Mouse (Mus musculus) midbrain, embryonic 15.5 days (tissue): ENCODE measurements around the gene Thap8. TPM values are rescaled to one million over a fixed set of nuclear protein-coding genes. Genes with fewer than 3 reads are reported as not detected.

Experiments
- polyA plus RNA-seq: library from polyadenylated mRNA; unstranded; fragments of >200 nt; fragmentation: Nextera tagmentation; extraction: Ambion mirVana; gene quantifications from 2 replicates; pipeline ENCODE4 v1.2.1, GENCODE M21; 2015

The Thap8 gene
- polyA plus RNA-seq, 1 experiment from 2014 or later, result 1.5 TPM

Other genes starting within 250 kb of the Thap8 start
- gene Zfp14, start 228.7 kb upstream of the Thap8 start, polyA plus RNA-seq, result 12.0 and 13.7 TPM in 2 replicates
- 12.9 and 13.4 TPM in 2 replicates for gene Zfp82, start 207.2 kb upstream of the Thap8 start, polyA plus RNA-seq
- gene Gm26920, start 189.7 kb upstream of the Thap8 start, polyA plus RNA-seq, result 3.6 and 3.9 TPM in 2 replicates
- 18.9 and 19.8 TPM in 2 replicates for gene Zfp566, start 189.6 kb upstream of the Thap8 start, polyA plus RNA-seq
- gene Zfp260, start 185.3 kb upstream of the Thap8 start, polyA plus RNA-seq, result 81.9 and 83.5 TPM in 2 replicates
- gene Zfp382, start 158.2 kb upstream of the Thap8 start, polyA plus RNA-seq, result 23.4 and 24.9 TPM in 2 replicates
- 13.7 and 15.4 TPM in 2 replicates for gene Zfp146, start 110.3 kb upstream of the Thap8 start, polyA plus RNA-seq
- 6.5 and 6.8 TPM in 2 replicates for gene Cox7a1, start 96.0 kb upstream of the Thap8 start, polyA plus RNA-seq
- 69.8 and 81.5 TPM in 2 replicates for gene Capns1, start 81.3 kb upstream of the Thap8 start, polyA plus RNA-seq
- gene Polr2i, start 48.1 kb upstream of the Thap8 start, polyA plus RNA-seq, result 175 and 188 TPM in 2 replicates
- gene Tbcb, start 47.8 kb upstream of the Thap8 start, polyA plus RNA-seq, result 429 and 432 TPM in 2 replicates
- gene Ovol3, start 44.4 kb upstream of the Thap8 start, polyA plus RNA-seq, result not detected in 2 replicates
- 3.6 and 3.8 TPM in 2 replicates for gene Wdr62, start 325 bp downstream of the Thap8 start, polyA plus RNA-seq
- gene Clip3, start 11.6 kb downstream of the Thap8 start, polyA plus RNA-seq, result 106 and 110 TPM in 2 replicates
- 134 and 135 TPM in 2 replicates for gene Alkbh6, start 28.6 kb downstream of the Thap8 start, polyA plus RNA-seq
- gene Syne4, start 34.7 kb downstream of the Thap8 start, polyA plus RNA-seq, result 16.6 and 17.5 TPM in 2 replicates
- gene E130208F15Rik, start 41.6 kb downstream of the Thap8 start, polyA plus RNA-seq, result 0.23 and 2.0 TPM in 2 replicates
- gene Sdhaf1, start 43.8 kb downstream of the Thap8 start, polyA plus RNA-seq, result 16.7 and 17.1 TPM in 2 replicates
- gene Lrfn3, start 82.7 kb downstream of the Thap8 start, polyA plus RNA-seq, result 16.3 and 17.9 TPM in 2 replicates
- gene Tyrobp, start 133.7 kb downstream of the Thap8 start, polyA plus RNA-seq, result 27.8 and 36.6 TPM in 2 replicates
- gene Hcst, start 139.8 kb downstream of the Thap8 start, polyA plus RNA-seq, result 0.53 and 0.59 TPM in 2 replicates
- 2.4 and 2.8 TPM in 2 replicates for gene Nfkbid, start 141.6 kb downstream of the Thap8 start, polyA plus RNA-seq
- gene Aplp1, start 165.4 kb downstream of the Thap8 start, polyA plus RNA-seq, result 790 and 817 TPM in 2 replicates
- 1.3 and 2.7 TPM in 2 replicates for gene Kirrel2, start 177.6 kb downstream of the Thap8 start, polyA plus RNA-seq
- gene Nphs1, start 178.2 kb downstream of the Thap8 start, polyA plus RNA-seq, result 0.41 and 0.61 TPM in 2 replicates
- not detected in 2 replicates for gene Prodh2, start 213.5 kb downstream of the Thap8 start, polyA plus RNA-seq